Mouse (Mus musculus) forebrain, embryonic 11.5 days (tissue): ENCODE data around the gene Slc6a2. TPM values are rescaled to one million over a fixed set of nuclear protein-coding genes. Genes with fewer than 3 reads are reported as not detected.

Experiments
- ATAC-seq: fragments of 200-750 bp; cut with Nextera tagmentation; replicated peaks from 2 replicates; pipeline ENCODE4 v1.8.0; 2017; ENCODE audit warnings: moderate TSS enrichment; ENCODE audit not compliant: low FRiP score
- DNase-seq: peaks from one replicate; pipeline ENCODE4 v3.0.0-alpha.2; 2017; ENCODE audit warnings: low spot score
- H3K27ac ChIP-seq: fragments of 300-500 bp; sonication (generic); 2 replicates; pipeline ENCODE4 v1.5.1; 2014; ENCODE audit warnings: low read depth, low read length
- H3K27me3 ChIP-seq: fragments of 300-500 bp; sonication (generic); 2 replicates; pipeline ENCODE4 v1.6.1; 2014; ENCODE audit warnings: mild to moderate bottlenecking, low read length, mixed read lengths; ENCODE audit not compliant: control insufficient read depth, insufficient read depth
- H3K36me3 ChIP-seq: fragments of 300-500 bp; sonication (generic); 2 replicates; pipeline ENCODE4 v1.6.1; 2014; ENCODE audit warnings: mild to moderate bottlenecking, low read length, moderate library complexity, mixed read lengths; ENCODE audit not compliant: control insufficient read depth, insufficient read depth
- H3K4me1 ChIP-seq: fragments of 300-500 bp; sonication (generic); replicated peaks from 2 replicates; pipeline ENCODE4 v1.6.1; 2014; ENCODE audit warnings: low read length, mixed read lengths; ENCODE audit not compliant: control insufficient read depth, insufficient read depth
- H3K4me2 ChIP-seq: fragments of 300-500 bp; sonication (generic); 2 replicates; pipeline ENCODE4 v1.6.1; 2014; ENCODE audit warnings: low read depth, mild to moderate bottlenecking, low read length, moderate library complexity, mixed read lengths; ENCODE audit not compliant: severe bottlenecking
- H3K4me3 ChIP-seq: fragments of 300-500 bp; sonication (generic); 2 replicates; pipeline ENCODE4 v1.5.1; 2014; ENCODE audit warnings: low read depth, low read length
- H3K9ac ChIP-seq: fragments of 300-500 bp; sonication (generic); 2 replicates; pipeline ENCODE4 v1.6.1; 2014; ENCODE audit warnings: low read length
- H3K9me3 ChIP-seq: fragments of 300-500 bp; sonication (generic); 2 replicates; pipeline ENCODE4 v1.6.1; 2016; ENCODE audit warnings: low read length, mixed read lengths; ENCODE audit not compliant: control insufficient read depth
- WGBS: fragments of 180-500 bp; shearing (Covaris S2); extraction: QIAGEN DNeasy Blood & Tissue Kit; methylation state at CpG from one replicate; pipeline ENCODE4 v1.1.7; 2014; 5-methylcytosine and 5-hydroxymethylcytosine counted together
- polyA plus RNA-seq: library from polyadenylated mRNA; unstranded; fragments of >200 nt; fragmentation: Nextera tagmentation; extraction: Ambion mirVana; gene quantifications from 2 replicates; pipeline ENCODE4 v1.2.1, GENCODE M21; 2014

Slc6a2 gene
- polyA plus RNA-seq, 1 experiment from 2014 or later, result not detected

DNA sequence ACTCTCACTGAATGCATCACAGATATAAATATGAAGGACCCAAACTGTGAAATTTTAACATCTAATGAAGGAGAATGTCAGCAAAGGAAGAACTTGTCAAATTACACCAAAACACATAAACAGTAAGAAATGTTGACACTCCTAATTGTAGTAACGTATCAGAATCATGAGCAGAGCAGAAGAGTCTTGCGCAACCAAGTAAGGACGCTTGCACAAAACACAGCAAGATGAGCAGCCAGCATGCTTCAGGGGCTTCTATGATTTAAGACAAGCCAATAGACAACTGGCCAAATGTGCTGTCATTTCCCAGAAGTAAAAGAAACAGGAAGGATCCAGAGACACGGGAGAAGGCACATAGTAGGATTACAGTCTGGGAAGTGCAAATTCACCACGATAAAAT lies 5.8 kb upstream of the Slc6a2 start:
- no peaks in the 10 kb centered on the region for H3K9me3 ChIP-seq
- H3K27ac ChIP-seq, result no peak overlapping the region
- no peak overlapping the region for H3K9ac ChIP-seq
- H3K4me3 ChIP-seq, result no peak overlapping the region
- H3K36me3 ChIP-seq, result no peaks in the 10 kb centered on the region
- WGBS, result 91% methylated on average over 5 of the region's 5 CpGs
- no peak overlapping the region for H3K4me2 ChIP-seq
- DNase-seq (no peak), ATAC-seq (no peak)
- H3K4me1 ChIP-seq, result no peaks in the 10 kb centered on the region
- H3K27me3 ChIP-seq, result peaks cover 2% of the 10 kb centered on the region; the same call in 1 of the 2 replicates

DNA sequence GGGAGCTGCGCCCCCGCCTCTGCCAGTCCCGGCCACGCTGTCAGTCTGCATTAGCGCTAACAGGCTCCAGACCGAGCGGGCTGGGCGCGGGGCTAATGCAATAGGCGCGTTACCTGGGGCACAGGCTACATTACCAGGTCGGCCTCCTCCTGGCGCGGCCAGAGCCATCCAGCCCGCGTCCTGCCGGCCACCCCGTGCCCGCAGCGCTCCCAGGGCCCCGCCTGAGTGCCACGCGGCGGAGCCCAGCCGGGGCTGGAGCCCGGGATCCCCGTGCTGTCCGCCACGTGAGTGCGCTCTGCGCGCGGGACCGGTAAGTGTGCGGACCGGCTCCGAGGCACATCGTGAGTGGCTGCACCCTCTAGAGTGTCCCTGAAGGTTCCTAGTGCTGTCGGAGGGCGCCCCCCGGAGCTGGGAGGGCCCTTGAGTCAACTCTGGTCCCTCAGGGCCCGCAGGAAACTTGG lies 602 bp downstream of the Slc6a2 start:
- H3K4me1 ChIP-seq, result peaks cover 8% of the 10 kb centered on the region; the same call in 1 of the 2 replicates
- H3K9me3 ChIP-seq, result no peaks in the 10 kb centered on the region
- peak overlapping the region; percentile 63 for H3K4me2 ChIP-seq
- ATAC-seq (no peak), DNase-seq (peak; percentile 63)
- WGBS, result 0% methylated on average over 42 of the region's 42 CpGs
- no peaks in the 10 kb centered on the region for H3K36me3 ChIP-seq
- H3K9ac ChIP-seq, result no peak overlapping the region; the same call in 1 of the 2 replicates
- H3K27ac ChIP-seq, result no peak overlapping the region
- H3K4me3 ChIP-seq, result peak overlapping the region; percentile 33
- H3K27me3 ChIP-seq, result peaks cover 32% of the 10 kb centered on the region

DNA sequence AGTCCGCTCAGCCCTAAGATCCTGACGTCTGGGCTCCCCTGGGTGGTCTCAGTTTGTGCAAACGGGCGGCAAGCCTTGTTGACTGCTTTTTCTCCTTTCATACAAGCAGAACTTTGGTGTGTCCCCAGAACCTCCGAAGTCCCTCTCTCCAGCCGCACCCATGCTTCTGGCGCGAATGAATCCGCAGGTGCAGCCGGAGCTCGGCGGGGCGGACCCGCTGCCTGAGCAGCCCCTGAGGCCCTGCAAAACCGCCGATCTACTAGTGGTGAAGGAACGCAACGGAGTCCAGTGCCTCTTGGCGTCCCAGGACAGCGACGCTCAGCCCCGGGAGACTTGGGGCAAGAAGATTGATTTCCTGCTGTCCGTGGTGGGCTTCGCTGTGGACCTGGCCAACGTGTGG lies 1.2 kb downstream of the Slc6a2 start:
- H3K27me3 ChIP-seq, result peaks cover 32% of the 10 kb centered on the region
- 1% methylated on average over 25 of the region's 25 CpGs for WGBS
- H3K9me3 ChIP-seq, result no peaks in the 10 kb centered on the region
- peak overlapping the region; percentile 63 for H3K4me2 ChIP-seq
- H3K4me1 ChIP-seq, result peaks cover 8% of the 10 kb centered on the region; the same call in 1 of the 2 replicates
- peak overlapping the region; percentile 33; the same call in 1 of the 2 replicates for H3K4me3 ChIP-seq
- no peak for DNase-seq
- H3K36me3 ChIP-seq, result no peaks in the 10 kb centered on the region
- ATAC-seq, result no peak
- H3K9ac ChIP-seq, result no peak overlapping the region
- no peak overlapping the region for H3K27ac ChIP-seq

- no peaks in the 10 kb centered on the region for H3K36me3 ChIP-seq
- no peak overlapping the region for H3K27ac ChIP-seq
- DNase-seq, result no peak
- H3K27me3 ChIP-seq, result peaks cover 28% of the 10 kb centered on the region
- H3K4me2 ChIP-seq, result no peak overlapping the region
- peaks cover 8% of the 10 kb centered on the region; the same call in 1 of the 2 replicates for H3K4me1 ChIP-seq
- ATAC-seq, result no peak
- H3K4me3 ChIP-seq, result no peak overlapping the region
- WGBS, result 80% methylated on average over 2 of the region's 2 CpGs
- H3K9ac ChIP-seq, result no peak overlapping the region
- H3K9me3 ChIP-seq, result no peaks in the 10 kb centered on the region
Observed at GRCm38 (mm10) chr8:92964556-92964955, 4.7 kb downstream of the Slc6a2 start.

- no peaks in the 10 kb centered on the region for H3K27me3 ChIP-seq
- no peak overlapping the region for H3K9ac ChIP-seq
- no peak overlapping the region for H3K27ac ChIP-seq
- no peaks in the 10 kb centered on the region for H3K4me1 ChIP-seq
- no peak overlapping the region for H3K4me3 ChIP-seq
- H3K4me2 ChIP-seq, result no peak overlapping the region
- H3K36me3 ChIP-seq, result no peaks in the 10 kb centered on the region
- no peak for ATAC-seq
- H3K9me3 ChIP-seq, result no peaks in the 10 kb centered on the region
- no peak for DNase-seq
- WGBS, result 87% methylated on average over 5 of the region's 5 CpGs
Observed at GRCm38 (mm10) chr8:92972949-92973348, 13.1 kb downstream of the Slc6a2 start.

GRCm38 (mm10) chr8:92976656-92977055 lies 16.8 kb downstream of the Slc6a2 start:
- no peak for DNase-seq
- ATAC-seq, result no peak

GRCm38 (mm10) chr8:92982491-92982890 lies 22.6 kb downstream of the Slc6a2 start:
- Histone ChIP-seq H3K4me2 (no peak overlapping the region), H3K4me3 (no peak overlapping the region), H3K9ac (no peak overlapping the region), H3K9me3 (no peaks in the 10 kb centered on the region), H3K4me1 (no peaks in the 10 kb centered on the region), H3K36me3 (no peaks in the 10 kb centered on the region), H3K27ac (no peak overlapping the region), H3K27me3 (no peaks in the 10 kb centered on the region)
- no peak for ATAC-seq
- no peak for DNase-seq
- 79% methylated on average over 3 of the region's 3 CpGs for whole genome bisulfite sequencing

More at GRCm38 (mm10) chr8:92976656-92977055, 16.8 kb downstream of the Slc6a2 start:
- Histone ChIP-seq H3K36me3 (no peaks in the 10 kb centered on the region), H3K9ac (no peak overlapping the region), H3K27ac (no peak overlapping the region), H3K27me3 (no peaks in the 10 kb centered on the region), H3K4me2 (no peak overlapping the region), H3K4me3 (no peak overlapping the region), H3K4me1 (no peaks in the 10 kb centered on the region), H3K9me3 (no peaks in the 10 kb centered on the region)
- WGBS, result 93% methylated on average over 5 of the region's 5 CpGs

GRCm38 (mm10) chr8:92984376-92984775 lies 24.5 kb downstream of the Slc6a2 start:
- DNase-seq (no peak), ATAC-seq (no peak)
- whole genome bisulfite sequencing, result 78% methylated on average over 2 of the region's 2 CpGs
- H3K27ac ChIP-seq, result no peak overlapping the region
- no peaks in the 10 kb centered on the region for H3K9me3 ChIP-seq
- H3K4me1 ChIP-seq, result no peaks in the 10 kb centered on the region
- H3K9ac ChIP-seq, result no peak overlapping the region
- no peaks in the 10 kb centered on the region for H3K36me3 ChIP-seq
- no peaks in the 10 kb centered on the region for H3K27me3 ChIP-seq
- no peak overlapping the region for H3K4me2 ChIP-seq
- H3K4me3 ChIP-seq, result no peak overlapping the region

DNA sequence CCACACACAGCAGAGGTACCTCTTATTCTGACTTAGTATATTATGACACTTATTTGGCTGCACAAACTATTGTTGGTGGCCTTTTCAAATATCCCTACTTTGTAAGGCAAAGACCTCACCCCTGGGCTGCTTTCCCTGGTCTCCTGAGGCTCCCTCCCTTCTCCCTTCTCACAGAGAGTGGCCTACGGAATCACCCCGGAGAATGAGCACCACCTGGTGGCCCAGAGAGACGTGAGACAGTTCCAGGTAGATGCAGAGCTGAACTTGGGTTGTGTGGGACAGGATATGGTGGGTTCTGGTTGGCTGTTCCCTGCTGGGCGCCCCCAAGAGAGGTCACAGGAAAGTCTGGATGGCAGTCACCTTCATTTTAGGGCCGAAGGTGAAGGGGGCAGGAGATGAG lies 37.0 kb downstream of the Slc6a2 start:
- WGBS, result 32% methylated on average over 5 of the region's 5 CpGs
- Histone ChIP-seq H3K27me3 (no peaks in the 10 kb centered on the region), H3K4me2 (no peak overlapping the region), H3K9me3 (no peaks in the 10 kb centered on the region), H3K4me1 (no peaks in the 10 kb centered on the region), H3K36me3 (no peaks in the 10 kb centered on the region), H3K4me3 (no peak overlapping the region), H3K27ac (no peak overlapping the region), H3K9ac (no peak overlapping the region)
- no peak for DNase-seq
- no peak for ATAC-seq
